Mouse (Mus musculus) erythroblast, embryonic 14.5 days (primary cell): ENCODE data around the gene Bace1. TPM values are rescaled to one million over a fixed set of nuclear protein-coding genes. Genes with fewer than 3 reads are reported as not detected.

ENCODE experiments used
- H3K27me3 ChIP-seq: 2 replicates; pipeline ENCODE4 v1.6.1; 2012; ENCODE audit warnings: inconsistent platforms; ENCODE audit not compliant: control insufficient read depth
- H3K36me3 ChIP-seq: 2 replicates; pipeline ENCODE4 v1.6.1; 2012; ENCODE audit warnings: mild to moderate bottlenecking, inconsistent platforms; ENCODE audit not compliant: control insufficient read depth
- H3K4me1 ChIP-seq: 2 replicates; pipeline ENCODE4 v1.6.1; 2012; ENCODE audit warnings: inconsistent platforms; ENCODE audit not compliant: control insufficient read depth
- H3K4me3 ChIP-seq: replicated peaks from 2 replicates; pipeline ENCODE3; 2012; ENCODE audit warnings: moderate library complexity, mild to moderate bottlenecking, inconsistent platforms
- H3K9me3 ChIP-seq: 2 replicates; pipeline ENCODE4 v1.6.1; 2012; ENCODE audit warnings: low read length, inconsistent platforms, mixed read lengths; ENCODE audit not compliant: control insufficient read depth
- GATA1 ChIP-seq: IDR thresholded peaks from 2 replicates; pipeline ENCODE4 v1.6.1; 2012; ENCODE audit warnings: low read length, inconsistent platforms, mixed read lengths
- TAL1 ChIP-seq: IDR thresholded peaks from 3 replicates; pipeline ENCODE4 v1.6.1; 2012; ENCODE audit warnings: low read length, inconsistent platforms, mixed read lengths
- polyA plus RNA-seq: library from polyadenylated mRNA; stranded (reverse); fragments of >175 nt; gene quantifications from 2 replicates; pipeline ENCODE4 v1.2.3, GENCODE M21; 2012

Bace1 gene
- polyA plus RNA-seq, 1 experiment = 0.02 TPM

DNA sequence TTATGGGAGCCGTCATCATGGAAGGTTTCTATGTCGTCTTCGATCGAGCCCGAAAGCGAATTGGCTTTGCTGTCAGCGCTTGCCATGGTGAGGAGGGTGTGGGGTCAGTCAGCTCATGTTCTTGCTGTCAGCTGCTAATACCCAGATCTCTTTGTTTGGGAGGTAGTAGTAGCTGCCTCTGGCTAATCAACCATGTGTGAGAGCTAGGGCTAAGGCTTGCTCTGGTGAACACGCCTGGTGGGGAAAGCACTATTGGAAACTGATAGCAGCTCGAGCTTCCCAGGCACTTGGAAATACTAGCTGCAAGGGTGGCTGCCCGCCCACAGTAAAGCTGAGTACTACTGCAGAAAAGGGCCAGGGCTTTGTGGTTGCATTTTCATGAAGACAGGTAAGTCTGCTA, 21.0 kb downstream of the Bace1 start:
- no peak overlapping the region for H3K4me3 ChIP-seq
- H3K36me3 ChIP-seq = peaks cover 64% of the 10 kb centered on the region
- H3K9me3 ChIP-seq = no peaks in the 10 kb centered on the region
- H3K4me1 ChIP-seq = no peaks in the 10 kb centered on the region
- TF ChIP-seq GATA1 (no peak), TAL1 (no peak)
- H3K27me3 ChIP-seq = no peaks in the 10 kb centered on the region

- TF ChIP-seq GATA1 = no peak
- no peak for TF ChIP-seq TAL1
- no peaks in the 10 kb centered on the region for H3K4me1 ChIP-seq
- H3K27me3 ChIP-seq = no peaks in the 10 kb centered on the region
- no peaks in the 10 kb centered on the region for H3K9me3 ChIP-seq
- H3K4me3 ChIP-seq = no peak overlapping the region
- H3K36me3 ChIP-seq = peaks cover 83% of the 10 kb centered on the region
Observed at GRCm38 (mm10) chr9:45861813-45862212, 23.4 kb downstream of the Bace1 start.

DNA sequence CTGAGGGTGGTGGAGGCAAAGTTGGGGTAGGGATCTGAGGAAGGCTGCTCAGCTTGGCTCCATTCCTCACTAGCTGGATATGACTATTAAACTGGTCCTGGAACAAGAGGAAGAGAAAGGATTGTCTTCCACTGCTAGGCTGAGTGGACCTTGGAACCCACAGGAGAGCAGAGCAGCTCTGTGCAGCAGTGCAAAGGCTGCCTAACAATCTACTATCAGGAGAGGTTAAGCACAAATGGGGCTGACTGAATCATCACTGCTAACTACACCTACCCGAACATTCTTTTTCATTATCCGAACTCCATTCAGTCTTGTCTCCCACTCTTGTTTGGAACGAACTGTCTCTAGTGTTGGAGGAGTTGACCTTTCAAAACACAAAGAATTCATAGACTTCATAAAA, 30.8 kb downstream of the Bace1 start:
- Histone ChIP-seq H3K36me3 (peaks cover 86% of the 10 kb centered on the region), H3K27me3 (no peaks in the 10 kb centered on the region), H3K4me3 (no peak overlapping the region), H3K9me3 (no peaks in the 10 kb centered on the region), H3K4me1 (no peaks in the 10 kb centered on the region)
- TF ChIP-seq TAL1 = no peak
- TF ChIP-seq GATA1 = no peak

- Histone ChIP-seq H3K9me3 (no peaks in the 10 kb centered on the region), H3K36me3 (peaks cover 80% of the 10 kb centered on the region), H3K4me1 (no peaks in the 10 kb centered on the region), H3K4me3 (no peak overlapping the region), H3K27me3 (no peaks in the 10 kb centered on the region)
- TF ChIP-seq GATA1 (no peak), TAL1 (no peak)
Observed at GRCm38 (mm10) chr9:45870265-45870664, 31.9 kb downstream of the Bace1 start.

DNA sequence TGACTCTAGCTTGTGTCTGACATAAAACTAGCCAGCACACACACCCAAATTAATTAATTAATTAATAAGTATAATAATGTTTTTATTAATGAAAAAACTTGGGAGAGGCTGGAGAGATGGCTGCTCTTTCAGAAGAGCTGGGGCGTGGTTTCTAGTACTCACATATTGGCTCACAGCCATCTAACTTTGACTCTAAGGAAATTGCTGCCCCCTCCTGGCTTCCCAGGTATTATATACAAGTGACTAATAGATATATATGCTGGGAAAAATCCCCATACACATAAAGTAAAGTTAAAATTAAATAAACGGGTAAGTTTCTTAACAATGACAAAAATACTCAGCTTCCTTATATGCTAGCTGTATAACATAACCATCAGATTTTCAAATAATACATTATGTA, 39.5 kb downstream of the Bace1 start:
- Histone ChIP-seq H3K36me3 (peaks cover 52% of the 10 kb centered on the region), H3K27me3 (no peaks in the 10 kb centered on the region), H3K9me3 (no peaks in the 10 kb centered on the region), H3K4me1 (no peaks in the 10 kb centered on the region), H3K4me3 (no peak overlapping the region)
- TF ChIP-seq TAL1 (no peak), GATA1 (no peak)

- no peak for TF ChIP-seq GATA1
- TF ChIP-seq TAL1 = no peak
- no peaks in the 10 kb centered on the region for H3K4me1 ChIP-seq
- peaks cover 89% of the 10 kb centered on the region for H3K36me3 ChIP-seq
- H3K9me3 ChIP-seq = no peaks in the 10 kb centered on the region
- no peak overlapping the region for H3K4me3 ChIP-seq
- no peaks in the 10 kb centered on the region for H3K27me3 ChIP-seq
Observed at GRCm38 (mm10) chr9:45893681-45894080, 55.3 kb downstream of the Bace1 start.

DNA sequence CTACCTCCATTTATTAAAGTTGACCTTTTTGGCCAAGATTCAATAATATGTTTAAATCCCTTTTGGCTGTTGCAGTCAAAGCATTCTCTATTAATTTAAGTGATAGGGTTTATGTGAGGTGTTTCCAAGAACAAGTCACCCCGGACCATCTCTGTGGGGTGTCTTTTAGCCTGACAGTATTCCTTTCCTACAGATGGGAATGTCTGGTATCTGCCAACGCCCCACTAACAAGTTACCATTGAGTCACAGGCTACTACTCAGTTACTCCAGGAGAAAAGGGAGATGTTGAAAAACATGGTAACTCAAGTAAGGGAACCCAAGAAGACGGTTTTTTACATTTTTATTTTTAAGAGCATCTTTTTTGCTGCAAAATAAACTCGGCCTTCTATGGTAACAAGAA, 66.8 kb downstream of the Bace1 start:
- Histone ChIP-seq H3K9me3 (no peaks in the 10 kb centered on the region), H3K4me3 (peak overlapping the region; percentile 70), H3K36me3 (peaks cover 41% of the 10 kb centered on the region), H3K27me3 (no peaks in the 10 kb centered on the region), H3K4me1 (peaks cover 32% of the 10 kb centered on the region)
- TF ChIP-seq TAL1 = no peak

GRCm38 (mm10) chr9:45905811-45906237, 67.4 kb downstream of the Bace1 start:
- peak overlapping the region; percentile 70 for H3K4me3 ChIP-seq
- H3K36me3 ChIP-seq = peaks cover 45% of the 10 kb centered on the region
- H3K27me3 ChIP-seq = no peaks in the 10 kb centered on the region
- H3K4me1 ChIP-seq = peaks cover 32% of the 10 kb centered on the region
- no peaks in the 10 kb centered on the region for H3K9me3 ChIP-seq
- TF ChIP-seq GATA1 (no peak), TAL1 (no peak)

GRCm38 (mm10) chr9:45906355-45907077, 68.1 kb downstream of the Bace1 start, which contains the start of the genes Pcsk7 and Rnf214:
TSS of gene Pcsk7 (plus strand) at chr9:45906497.
TSS of gene Rnf214 (minus strand) at chr9:45906911.
- Histone ChIP-seq H3K36me3 (peaks cover 52% of the 10 kb centered on the region), H3K9me3 (no peaks in the 10 kb centered on the region)
- no peak for TF ChIP-seq TAL1

GRCm38 (mm10) chr9:45907078-45907428, 68.7 kb downstream of the Bace1 start:
- peak overlapping the region; percentile 70 for H3K4me3 ChIP-seq
- no peaks in the 10 kb centered on the region for H3K9me3 ChIP-seq
- TF ChIP-seq GATA1 = no peak
- no peak for TF ChIP-seq TAL1
- H3K27me3 ChIP-seq = no peaks in the 10 kb centered on the region
- H3K4me1 ChIP-seq = peaks cover 32% of the 10 kb centered on the region
- H3K36me3 ChIP-seq = peaks cover 53% of the 10 kb centered on the region

More at GRCm38 (mm10) chr9:45906355-45907077, 68.1 kb downstream of the Bace1 start, which contains the start of the genes Pcsk7 and Rnf214:
- Histone ChIP-seq H3K4me3 (peak within 1 kb of the TSS; percentile 70), H3K4me1 (peaks cover 32% of the 10 kb centered on the region), H3K27me3 (no peaks in the 10 kb centered on the region)
